Mouse (Mus musculus): ENCODE measurements at regions not wholly inside any gene's neighbourhood (a gene's known extent, or its start where the extent isn't known, plus 50 kb on each side); places are given as distances from the start of the nearest gene placed in this dataset.

GRCm38 (mm10) chr1:183756716-183757115 is 256.4 kb upstream of the Dusp10 start:
- H3K4me3 ChIP-seq (replicated peaks; ENCODE audit: low read length), result no peak overlapping the region
- no peak for DNase-seq (ENCODE audit: low spot score)
- WGBS, result 65% methylated on average over 8 of the region's 8 CpGs
- no peak overlapping the region for H3K9ac ChIP-seq (ENCODE audit: low read depth, low read length, severe bottlenecking)
- no peak for TF ChIP-seq POLR2A (IDR thresholded peaks at IDR 0.05; ENCODE audit: borderline replicate concordance, extremely low read depth, insufficient read depth, insufficient read length)
- no peak overlapping the region for H3K4me2 ChIP-seq (replicated peaks; ENCODE audit: low read depth, low read length, severe bottlenecking)
- H3K9me3 ChIP-seq (ENCODE audit: control insufficient read depth, low read length), result no peaks in the 10 kb centered on the region
- H3K27me3 ChIP-seq (ENCODE audit: control insufficient read depth, insufficient read depth, low read length), result no peaks in the 10 kb centered on the region
- no peak for ATAC-seq (ENCODE audit: low FRiP score, low read depth)
- no peaks in the 10 kb centered on the region for H3K4me1 ChIP-seq (ENCODE audit: control insufficient read depth, insufficient read depth, low read length)
- H3K36me3 ChIP-seq (ENCODE audit: control insufficient read depth, insufficient read depth, low read length), result no peaks in the 10 kb centered on the region
- no peak overlapping the region for H3K27ac ChIP-seq (replicated peaks; ENCODE audit: low read depth, low read length)

GRCm38 (mm10) chr1:183763864-183764726 is 249.0 kb upstream of the Dusp10 start:
- no peak for ATAC-seq (ENCODE audit: low FRiP score, low read depth)
- Histone ChIP-seq H3K9ac (ENCODE audit: low read depth, low read length, severe bottlenecking) (no peak overlapping the region), H3K27ac (replicated peaks; ENCODE audit: low read depth, low read length) (no peak overlapping the region), H3K4me2 (replicated peaks; ENCODE audit: low read depth, low read length, severe bottlenecking) (no peak overlapping the region), H3K4me3 (replicated peaks; ENCODE audit: low read length) (no peak overlapping the region), H3K4me1 (ENCODE audit: control insufficient read depth, insufficient read depth, low read length) (no peaks in the 10 kb centered on the region), H3K27me3 (ENCODE audit: control insufficient read depth, insufficient read depth, low read length) (no peaks in the 10 kb centered on the region), H3K36me3 (ENCODE audit: control insufficient read depth, insufficient read depth, low read length) (no peaks in the 10 kb centered on the region), H3K9me3 (ENCODE audit: control insufficient read depth, low read length) (no peaks in the 10 kb centered on the region)
- DNase-seq (ENCODE audit: low spot score), result no peak
- 69% methylated on average over 11 of the region's 11 CpGs for WGBS
- TF ChIP-seq POLR2A (IDR thresholded peaks at IDR 0.05; ENCODE audit: borderline replicate concordance, extremely low read depth, insufficient read depth, insufficient read length), result no peak

- DNase-seq (ENCODE audit: low spot score), result no peak
- TF ChIP-seq POLR2A (IDR thresholded peaks at IDR 0.05; ENCODE audit: borderline replicate concordance, extremely low read depth, insufficient read depth, insufficient read length), result no peak
- Histone ChIP-seq H3K9ac (ENCODE audit: low read depth, low read length, severe bottlenecking) (no peak overlapping the region), H3K27me3 (ENCODE audit: control insufficient read depth, insufficient read depth, low read length) (no peaks in the 10 kb centered on the region), H3K4me2 (replicated peaks; ENCODE audit: low read depth, low read length, severe bottlenecking) (no peak overlapping the region), H3K36me3 (ENCODE audit: control insufficient read depth, insufficient read depth, low read length) (no peaks in the 10 kb centered on the region), H3K4me3 (replicated peaks; ENCODE audit: low read length) (no peak overlapping the region), H3K4me1 (ENCODE audit: control insufficient read depth, insufficient read depth, low read length) (no peaks in the 10 kb centered on the region), H3K9me3 (ENCODE audit: control insufficient read depth, low read length) (no peaks in the 10 kb centered on the region), H3K27ac (replicated peaks; ENCODE audit: low read depth, low read length) (no peak overlapping the region)
- 59% methylated on average over 6 of the region's 6 CpGs for WGBS
- no peak for ATAC-seq (ENCODE audit: low FRiP score, low read depth)
Measured at GRCm38 (mm10) chr1:183772844-183773243, 240.3 kb upstream of the Dusp10 start.

DNA sequence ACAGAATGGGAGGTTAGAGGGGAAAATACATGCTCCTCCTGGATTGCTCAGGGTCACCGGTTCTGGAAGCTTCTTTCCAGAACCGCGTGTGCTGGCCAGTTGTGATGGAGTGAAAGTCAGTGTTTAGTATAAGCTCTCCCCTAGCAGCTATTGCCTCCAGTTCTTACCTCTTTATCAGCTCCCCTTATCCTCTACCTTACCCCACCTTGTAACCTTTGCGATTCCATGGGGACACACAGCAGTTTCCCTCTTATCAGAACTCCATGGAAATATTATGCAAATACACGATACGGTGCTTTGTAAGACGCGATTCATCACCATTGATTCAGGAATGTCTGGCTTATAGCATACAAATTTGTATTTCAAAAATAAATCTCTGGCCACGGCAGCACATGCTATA is 232.9 kb upstream of the Dusp10 start:
- no peak for TF ChIP-seq POLR2A (IDR thresholded peaks at IDR 0.05; ENCODE audit: borderline replicate concordance, extremely low read depth, insufficient read depth, insufficient read length)
- H3K9me3 ChIP-seq (ENCODE audit: control insufficient read depth, low read length), result no peaks in the 10 kb centered on the region
- H3K36me3 ChIP-seq (ENCODE audit: control insufficient read depth, insufficient read depth, low read length), result no peaks in the 10 kb centered on the region
- ATAC-seq (ENCODE audit: low FRiP score, low read depth) (no peak), DNase-seq (ENCODE audit: low spot score) (no peak)
- peaks cover 4% of the 10 kb centered on the region for H3K4me1 ChIP-seq (ENCODE audit: control insufficient read depth, insufficient read depth, low read length)
- H3K9ac ChIP-seq (ENCODE audit: low read depth, low read length, severe bottlenecking), result no peak overlapping the region
- H3K27me3 ChIP-seq (ENCODE audit: control insufficient read depth, insufficient read depth, low read length), result no peaks in the 10 kb centered on the region
- 98% methylated on average over 9 of the region's 9 CpGs for WGBS
- H3K4me2 ChIP-seq (replicated peaks; ENCODE audit: low read depth, low read length, severe bottlenecking), result no peak overlapping the region
- H3K27ac ChIP-seq (replicated peaks; ENCODE audit: low read depth, low read length), result no peak overlapping the region
- no peak overlapping the region for H3K4me3 ChIP-seq (replicated peaks; ENCODE audit: low read length)

DNA sequence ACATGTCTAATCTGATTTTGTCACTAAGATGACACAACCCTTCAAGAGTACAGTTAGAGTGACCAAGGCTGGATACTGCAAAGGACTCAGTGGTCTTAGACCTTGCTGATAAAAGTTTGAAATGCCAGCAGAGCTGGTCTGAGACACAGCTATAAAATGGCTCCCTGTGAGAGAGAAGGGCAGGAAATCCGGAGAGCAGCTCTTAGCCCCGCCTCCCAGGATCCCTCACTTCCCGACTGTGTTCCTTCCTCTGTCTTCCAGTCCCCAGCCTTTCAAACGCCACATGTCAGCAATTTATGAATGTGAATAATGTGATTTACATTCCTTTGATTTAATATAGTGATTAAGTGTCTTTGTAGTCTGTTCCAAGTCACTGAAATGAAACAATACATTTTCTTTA is 232.3 kb upstream of the Dusp10 start:
- Histone ChIP-seq H3K9me3 (ENCODE audit: control insufficient read depth, low read length) (no peaks in the 10 kb centered on the region), H3K4me3 (replicated peaks; ENCODE audit: low read length) (no peak overlapping the region), H3K4me1 (ENCODE audit: control insufficient read depth, insufficient read depth, low read length) (peaks cover 4% of the 10 kb centered on the region), H3K27ac (replicated peaks; ENCODE audit: low read depth, low read length) (no peak overlapping the region), H3K36me3 (ENCODE audit: control insufficient read depth, insufficient read depth, low read length) (no peaks in the 10 kb centered on the region), H3K27me3 (ENCODE audit: control insufficient read depth, insufficient read depth, low read length) (no peaks in the 10 kb centered on the region), H3K4me2 (replicated peaks; ENCODE audit: low read depth, low read length, severe bottlenecking) (no peak overlapping the region), H3K9ac (ENCODE audit: low read depth, low read length, severe bottlenecking) (no peak overlapping the region)
- ATAC-seq (ENCODE audit: low FRiP score, low read depth), result no peak
- peak; percentile 50 for DNase-seq (ENCODE audit: low spot score)
- TF ChIP-seq POLR2A (IDR thresholded peaks at IDR 0.05; ENCODE audit: borderline replicate concordance, extremely low read depth, insufficient read depth, insufficient read length), result no peak
- WGBS, result 26% methylated on average over 4 of the region's 4 CpGs
